27 mouse cellular contexts compared by ENCODE assay signal in genomic region chr14:27325537-27325936, GRCm38 (mm10).
DNase-seq lines count a peak whose midpoint lies in the region; ATAC-seq and TF ChIP-seq lines count a peak whose summit lies in the region.
"Had no signal": no experiment of that assay in that cellular context is flagged by ENCODE, and none has a peak within 500 bp of the region (broad histone marks: within the 10 kb centered on the region; RNA-seq: fewer than 3 reads in every experiment).

No protein-coding gene starts in this region.

- intact Hi-C loops in gastrocnemius, adult 2 months (cut with DNase I): no loop called here
- intact Hi-C loops in left cerebral cortex, postnatal 25 days (cut with DNase I): no loop called here

- H3K9me3 ChIP-seq in lung, postnatal 0 days (ENCODE audit: low read length): no peaks in the 10 kb centered on the region
- H3K9me3 ChIP-seq: embryonic facial prominence, embryonic 13.5 days; heart, embryonic 13.5 days; lung, embryonic 15.5 days had no signal

- no peak for ATAC-seq in lung, postnatal 0 days
- ATAC-seq in inflammation-experienced regulatory T-cells, adult 6 months: peak; percentile 38
- ATAC-seq: hindbrain, postnatal 0 days; intestine, embryonic 16.5 days had no signal

- H3K4me1 ChIP-seq in lung, postnatal 0 days (ENCODE audit: insufficient read depth, low read depth, low read length): no peaks in the 10 kb centered on the region
- H3K4me1 ChIP-seq: embryonic facial prominence, embryonic 13.5 days; lung, embryonic 15.5 days had no signal

- peak overlapping the region; percentile 63 for H3K27ac ChIP-seq in gastrocnemius, adult 2 months
- peak overlapping the region; percentile 2; the same call in 1 of the 2 replicates for H3K27ac ChIP-seq in lung, postnatal 0 days (ENCODE audit: low read length)
- H3K27ac ChIP-seq: embryonic facial prominence, embryonic 13.5 days; heart, embryonic 13.5 days; hindbrain, postnatal 0 days; left cerebral cortex, adult 2 months; lung, embryonic 15.5 days; macrophage had no signal

- no peaks in the 10 kb centered on the region for H3K36me3 ChIP-seq in lung, postnatal 0 days (ENCODE audit: insufficient read depth, low read length)
- H3K36me3 ChIP-seq: embryonic facial prominence, embryonic 13.5 days; heart, embryonic 13.5 days; lung, embryonic 15.5 days had no signal

- no peak overlapping the region for H3K4me3 ChIP-seq in gastrocnemius, adult 2 months
- no peak overlapping the region for H3K4me3 ChIP-seq in lung, postnatal 0 days (ENCODE audit: low read depth, low read length)
- H3K4me3 ChIP-seq: embryonic facial prominence, embryonic 13.5 days; heart, embryonic 13.5 days; left cerebral cortex, adult 2 months; lung, embryonic 15.5 days had no signal

- no peaks in the 10 kb centered on the region for H3K27me3 ChIP-seq in lung, postnatal 0 days (replicated peaks; ENCODE audit: insufficient read depth, low read length)
- H3K27me3 ChIP-seq: embryonic facial prominence, embryonic 13.5 days; heart, embryonic 13.5 days; lung, embryonic 15.5 days had no signal

- no peak for DNase-seq in gastrocnemius, adult 2 months
- no peak for DNase-seq in gastrocnemius, postnatal 25 days
- no peak for DNase-seq in lung, postnatal 0 days (ENCODE audit: low spot score)
- DNase-seq in lung, postnatal 14 days: no peak
- DNase-seq in cerebellum, adult 9-11 months: no peak
- no peak for DNase-seq in left cerebral cortex, postnatal 25 days (ENCODE audit: low spot score in 2 of 2)
- DNase-seq in layer of hippocampus, postnatal 36 days: no peak
- DNase-seq: adrenal gland, postnatal 14 days; cerebellum, adult 11-12 months; cerebellum, postnatal 10 days; gastrocnemius, postnatal 14 days; heart, postnatal 10 days; kidney, adult 9 months; kidney, postnatal 10 days; layer of hippocampus, adult 9-11 months; midbrain, embryonic 14.5 days; right cerebral cortex, postnatal 25 days; thymus, postnatal 25 days had no signal

- H3K9ac ChIP-seq in lung, postnatal 0 days (replicated peaks; ENCODE audit: low read depth): no peak overlapping the region
- H3K9ac ChIP-seq: embryonic facial prominence, embryonic 13.5 days; heart, embryonic 13.5 days; lung, embryonic 15.5 days had no signal

- TF ChIP-seq CTCF in gastrocnemius, adult 2 months (IDR thresholded peaks at IDR 0.05): no peak
- no peak for TF ChIP-seq CTCF in lung, postnatal 0 days (IDR thresholded peaks at IDR 0.05)

- no peak for TF ChIP-seq EP300 in lung, postnatal 0 days (IDR thresholded peaks at IDR 0.05)

- 64% methylated on average over 6 of the region's 6 CpGs for WGBS in lung, postnatal 0 days

- H3K4me2 ChIP-seq in lung, postnatal 0 days (replicated peaks; ENCODE audit: low read depth, low read length): no peak overlapping the region
- H3K4me2 ChIP-seq: embryonic facial prominence, embryonic 13.5 days; heart, embryonic 13.5 days; liver, embryonic 11.5 days; lung, embryonic 15.5 days had no signal
